Mouse (Mus musculus): ENCODE data around the gene Vcam1. TPM values are rescaled to one million over a fixed set of nuclear protein-coding genes. Genes with fewer than 3 reads are reported as not detected.

Vcam1 gene
- polyA plus RNA-seq, 1 experiment from 2014 or later, result 109 TPM

Other genes starting within 250 kb of the Vcam1 start
- 13.6 and 15.4 TPM in 2 replicates for gene Dph5, start 241.9 kb downstream of the Vcam1 start, polyA plus RNA-seq (2015; fragmentation: Nextera tagmentation; extraction: Ambion mirVana)
- 9.5 and 10.2 TPM in 2 replicates for gene Slc30a7, start 122.3 kb downstream of the Vcam1 start, polyA plus RNA-seq (2015; fragmentation: Nextera tagmentation; extraction: Ambion mirVana)
- 3.2 and 4.0 TPM in 2 replicates for gene Extl2, start 122.2 kb downstream of the Vcam1 start, polyA plus RNA-seq (2015; fragmentation: Nextera tagmentation; extraction: Ambion mirVana)
- gene Gpr88, start 123.8 kb upstream of the Vcam1 start, polyA plus RNA-seq (2015; fragmentation: Nextera tagmentation; extraction: Ambion mirVana), result 0.09 and 0.22 TPM in 2 replicates

All from liver, embryonic 16.5 days (tissue).